Mouse (Mus musculus): ENCODE results near the gene Enho. TPM values are rescaled to one million over a fixed set of nuclear protein-coding genes. Genes with fewer than 3 reads are reported as not detected.

The Enho gene
- polyA plus RNA-seq, 1 experiment from 2014 or later, result 4.7 TPM

DNA sequence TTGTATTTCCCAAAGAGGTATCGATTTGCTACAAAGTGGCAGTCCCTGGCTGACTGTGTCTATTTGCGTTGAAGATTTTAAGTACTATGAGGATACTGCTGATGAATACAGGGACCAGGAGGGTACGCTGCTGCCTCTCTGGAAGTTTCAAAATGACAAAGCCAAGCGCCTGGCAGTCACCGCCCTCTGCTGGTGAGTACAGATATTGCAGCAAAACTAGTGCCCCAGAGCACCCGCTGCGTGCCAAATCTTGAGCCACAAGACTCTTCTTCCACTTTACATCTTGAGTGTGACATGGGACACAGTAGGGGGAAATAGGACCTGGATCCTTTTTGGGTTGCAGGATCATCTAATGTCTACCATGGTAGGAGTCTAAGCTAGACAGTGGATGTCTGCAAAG lies 26.0 kb downstream of the Enho start:
- Histone ChIP-seq H3K4me1 (ENCODE audit: control insufficient read depth, insufficient read depth, low read length) (no peaks in the 10 kb centered on the region), H3K4me3 (ENCODE audit: low read depth, low read length) (no peak overlapping the region), H3K4me2 (no peak overlapping the region), H3K9me3 (replicated peaks; ENCODE audit: control insufficient read depth, low read length) (no peaks in the 10 kb centered on the region), H3K27ac (ENCODE audit: low read depth, low read length) (no peak overlapping the region), H3K36me3 (ENCODE audit: control insufficient read depth, insufficient read depth, low read length) (no peaks in the 10 kb centered on the region), H3K27me3 (ENCODE audit: control insufficient read depth, insufficient read depth, low read length) (peaks cover 4% of the 10 kb centered on the region; the same call in 1 of the 2 replicates), H3K9ac (ENCODE audit: low read depth, low read length) (no peak overlapping the region)
- WGBS (ENCODE audit: insufficient replicate concordance), result 10% methylated on average over 7 of the region's 7 CpGs
- ATAC-seq (replicated peaks; ENCODE audit: insufficient number of reproducible peaks, low FRiP score, low TSS enrichment), result no peak

DNA sequence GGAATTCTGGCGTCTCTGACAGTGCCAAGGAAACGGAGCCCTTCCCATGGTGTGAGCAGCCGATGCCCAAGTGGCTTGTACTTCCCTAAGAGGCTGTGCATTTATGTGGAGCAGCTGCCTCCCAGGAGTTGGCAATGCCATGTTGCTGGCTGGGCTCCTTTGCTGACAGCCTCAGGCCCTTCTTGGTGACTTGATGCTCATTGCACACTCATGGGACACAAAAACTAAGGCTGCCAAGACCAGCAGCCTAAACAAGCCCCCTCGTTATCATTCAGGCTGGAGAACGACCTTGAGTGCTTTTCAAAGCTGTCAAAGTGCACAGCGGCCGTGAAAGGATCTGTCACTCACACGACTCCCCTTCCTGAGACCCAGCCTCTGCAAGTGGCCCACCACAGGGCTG lies 28.0 kb downstream of the Enho start:
- 38% methylated on average over 8 of the region's 8 CpGs for WGBS (ENCODE audit: insufficient replicate concordance)
- no peak overlapping the region for H3K4me3 ChIP-seq (ENCODE audit: low read depth, low read length)
- H3K9me3 ChIP-seq (replicated peaks; ENCODE audit: control insufficient read depth, low read length), result no peaks in the 10 kb centered on the region
- H3K27ac ChIP-seq (ENCODE audit: low read depth, low read length), result no peak overlapping the region
- H3K4me2 ChIP-seq, result no peak overlapping the region
- H3K27me3 ChIP-seq (ENCODE audit: control insufficient read depth, insufficient read depth, low read length), result 0 out of 2 replicates have a peak, but pooled peaks cover 2% of the 10 kb centered on the region
- H3K4me1 ChIP-seq (ENCODE audit: control insufficient read depth, insufficient read depth, low read length), result no peaks in the 10 kb centered on the region
- no peaks in the 10 kb centered on the region for H3K36me3 ChIP-seq (ENCODE audit: control insufficient read depth, insufficient read depth, low read length)
- ATAC-seq (replicated peaks; ENCODE audit: insufficient number of reproducible peaks, low FRiP score, low TSS enrichment), result no peak
- no peak overlapping the region for H3K9ac ChIP-seq (ENCODE audit: low read depth, low read length)

DNA sequence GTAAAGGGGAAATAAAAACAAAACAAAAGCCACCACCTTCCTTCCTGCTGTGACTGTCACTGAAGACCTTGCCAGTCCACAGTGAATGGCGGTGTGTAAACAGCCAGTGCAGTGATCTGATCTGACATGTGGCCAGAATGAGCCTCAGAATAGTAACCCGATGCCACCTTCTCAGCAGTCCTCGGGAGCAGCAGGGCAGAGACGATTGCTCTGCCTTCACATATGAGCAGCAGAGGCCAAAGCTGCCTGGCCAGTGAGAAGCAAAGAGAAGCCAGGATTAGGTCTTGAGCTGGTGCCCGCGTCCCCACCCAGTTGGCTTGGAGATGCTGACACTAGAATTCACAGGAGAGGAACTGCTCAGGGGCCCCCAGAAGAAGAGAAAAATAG lies 29.5 kb downstream of the Enho start:
- H3K9ac ChIP-seq (ENCODE audit: low read depth, low read length), result no peak overlapping the region
- no peaks in the 10 kb centered on the region for H3K36me3 ChIP-seq (ENCODE audit: control insufficient read depth, insufficient read depth, low read length)
- H3K27me3 ChIP-seq (ENCODE audit: control insufficient read depth, insufficient read depth, low read length), result 0 out of 2 replicates have a peak, but pooled peaks cover 4% of the 10 kb centered on the region
- H3K4me2 ChIP-seq, result no peak overlapping the region
- H3K4me1 ChIP-seq (ENCODE audit: control insufficient read depth, insufficient read depth, low read length), result no peaks in the 10 kb centered on the region
- no peak overlapping the region for H3K4me3 ChIP-seq (ENCODE audit: low read depth, low read length)
- 48% methylated on average over 6 of the region's 6 CpGs for WGBS (ENCODE audit: insufficient replicate concordance)
- ATAC-seq (replicated peaks; ENCODE audit: insufficient number of reproducible peaks, low FRiP score, low TSS enrichment), result no peak
- no peaks in the 10 kb centered on the region for H3K9me3 ChIP-seq (replicated peaks; ENCODE audit: control insufficient read depth, low read length)
- H3K27ac ChIP-seq (ENCODE audit: low read depth, low read length), result no peak overlapping the region

DNA sequence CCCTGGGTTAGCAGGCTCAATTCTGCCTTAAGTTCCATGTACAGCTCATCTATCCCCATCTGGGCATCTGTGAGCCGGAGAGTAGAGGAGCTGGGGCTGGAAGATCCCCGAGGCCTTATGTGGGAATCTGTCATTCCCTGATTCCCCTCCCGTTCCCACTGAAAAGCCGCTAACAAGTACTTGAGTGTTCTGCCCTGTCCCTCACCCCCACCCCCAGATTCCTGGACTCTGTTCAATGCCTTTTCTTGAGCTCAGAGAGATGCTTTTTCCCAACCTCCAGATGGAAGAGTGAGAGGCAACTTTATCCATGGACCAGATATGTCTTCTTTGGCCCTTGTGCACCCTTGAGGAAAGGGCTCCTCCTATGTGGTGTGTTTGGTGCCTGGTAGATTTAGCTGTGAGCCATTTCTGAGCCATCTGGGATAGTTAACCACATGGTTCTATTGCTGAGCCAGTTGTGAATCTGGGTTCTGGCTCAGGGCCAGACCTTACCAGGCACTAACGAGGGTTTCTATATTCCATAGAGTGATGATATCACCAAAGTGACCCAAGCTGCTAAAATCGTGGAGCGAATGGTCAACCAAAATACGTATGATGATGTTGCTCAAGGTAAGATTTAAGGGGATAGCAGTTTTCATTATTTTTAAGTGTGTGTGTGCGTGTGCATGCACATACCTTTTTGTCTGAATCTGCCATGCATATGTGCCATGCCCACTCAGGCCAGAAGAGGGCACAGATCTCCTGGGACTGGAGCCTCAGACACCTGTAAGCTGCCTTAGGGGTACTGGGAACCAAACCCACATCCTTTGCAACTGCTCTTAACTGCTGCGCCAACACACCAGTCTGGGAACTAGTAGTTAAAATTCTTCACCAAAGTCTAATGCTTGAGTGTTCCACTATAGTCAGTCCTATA lies 30.2 kb downstream of the Enho start:
- 74% methylated on average over 10 of the region's 10 CpGs for WGBS (ENCODE audit: insufficient replicate concordance)
- Histone ChIP-seq H3K4me1 (ENCODE audit: control insufficient read depth, insufficient read depth, low read length) (no peaks in the 10 kb centered on the region), H3K9ac (ENCODE audit: low read depth, low read length) (no peak overlapping the region), H3K4me3 (ENCODE audit: low read depth, low read length) (no peak overlapping the region), H3K9me3 (replicated peaks; ENCODE audit: control insufficient read depth, low read length) (no peaks in the 10 kb centered on the region), H3K36me3 (ENCODE audit: control insufficient read depth, insufficient read depth, low read length) (no peaks in the 10 kb centered on the region), H3K4me2 (no peak overlapping the region), H3K27ac (ENCODE audit: low read depth, low read length) (no peak overlapping the region), H3K27me3 (ENCODE audit: control insufficient read depth, insufficient read depth, low read length) (0 out of 2 replicates have a peak, but pooled peaks cover 4% of the 10 kb centered on the region)
- ATAC-seq (replicated peaks; ENCODE audit: insufficient number of reproducible peaks, low FRiP score, low TSS enrichment), result no peak

DNA sequence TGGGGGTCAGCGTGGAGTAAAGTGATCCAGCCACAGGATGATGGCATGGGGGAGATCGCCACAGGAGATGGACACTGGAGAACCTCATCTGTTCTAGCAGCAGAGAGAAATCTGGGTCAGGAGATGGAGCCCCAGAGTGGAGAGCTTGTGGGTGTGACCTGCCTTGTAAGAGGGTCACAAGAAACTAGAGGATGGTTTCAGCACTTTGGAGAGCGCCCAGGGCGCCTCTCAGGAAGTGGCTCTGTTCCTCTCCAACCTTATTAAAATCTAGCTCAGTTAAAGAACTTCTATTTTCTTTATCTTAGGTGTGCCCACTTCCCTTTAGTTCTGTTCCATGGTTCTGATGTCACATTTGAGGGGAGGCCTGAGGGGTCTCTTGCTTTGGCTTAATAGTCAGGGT lies 33.3 kb downstream of the Enho start:
- ATAC-seq (replicated peaks; ENCODE audit: insufficient number of reproducible peaks, low FRiP score, low TSS enrichment), result no peak
- H3K4me1 ChIP-seq (ENCODE audit: control insufficient read depth, insufficient read depth, low read length), result no peaks in the 10 kb centered on the region
- WGBS (ENCODE audit: insufficient replicate concordance), result 28% methylated on average over 4 of the region's 4 CpGs
- H3K36me3 ChIP-seq (ENCODE audit: control insufficient read depth, insufficient read depth, low read length), result no peaks in the 10 kb centered on the region
- H3K4me3 ChIP-seq (ENCODE audit: low read depth, low read length), result no peak overlapping the region
- no peak overlapping the region for H3K9ac ChIP-seq (ENCODE audit: low read depth, low read length)
- H3K4me2 ChIP-seq, result no peak overlapping the region
- no peaks in the 10 kb centered on the region for H3K9me3 ChIP-seq (replicated peaks; ENCODE audit: control insufficient read depth, low read length)
- H3K27ac ChIP-seq (ENCODE audit: low read depth, low read length), result no peak overlapping the region
- H3K27me3 ChIP-seq (ENCODE audit: control insufficient read depth, insufficient read depth, low read length), result peaks cover 6% of the 10 kb centered on the region; the same call in 1 of the 2 replicates

DNA sequence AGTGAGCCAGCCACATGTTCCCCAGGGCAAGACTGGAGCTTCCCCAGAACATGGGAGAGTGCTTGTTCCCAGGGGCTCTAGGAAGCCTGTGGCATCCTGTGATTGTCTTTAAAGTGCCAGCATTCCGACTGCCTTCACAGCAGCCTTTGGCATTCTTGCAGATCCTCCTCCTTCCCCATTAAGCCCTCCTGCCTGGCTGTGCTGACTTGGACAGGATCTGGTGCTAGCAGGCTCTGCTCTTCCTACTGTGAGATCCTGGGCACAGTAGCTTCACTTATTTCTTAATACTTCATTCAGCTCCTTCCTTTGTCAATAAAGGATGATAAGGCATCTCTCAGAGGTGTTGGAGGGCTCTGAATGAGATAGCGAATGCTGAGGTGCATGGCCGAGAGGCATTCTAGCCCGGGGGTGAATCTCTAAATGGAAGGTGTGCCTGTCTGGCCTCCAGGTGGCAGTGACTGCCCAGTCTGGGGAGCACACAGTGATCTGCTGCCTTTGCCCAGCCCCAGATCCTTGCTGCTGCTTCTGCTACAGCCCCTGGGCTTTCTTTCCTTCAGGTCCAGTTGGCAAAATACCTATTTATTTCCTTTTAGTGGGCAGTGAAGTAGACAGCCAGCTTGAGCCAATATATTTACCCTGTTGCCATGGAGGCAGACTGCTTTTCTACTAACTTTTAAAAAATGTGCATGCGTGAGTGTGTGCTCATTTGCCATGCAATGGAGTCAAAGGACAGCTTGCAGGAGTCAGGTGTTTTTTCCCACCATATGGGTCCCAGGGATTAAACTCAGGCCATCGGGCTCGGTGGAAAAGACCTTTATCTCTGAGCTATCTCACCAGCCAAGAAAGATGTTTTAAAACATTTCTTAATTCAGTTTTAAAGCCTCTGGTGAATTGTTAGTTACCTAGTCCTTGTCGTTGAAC lies 35.4 kb downstream of the Enho start:
- Histone ChIP-seq H3K27ac (ENCODE audit: low read depth, low read length) (no peak overlapping the region), H3K9ac (ENCODE audit: low read depth, low read length) (no peak overlapping the region), H3K4me3 (ENCODE audit: low read depth, low read length) (no peak overlapping the region), H3K4me1 (ENCODE audit: control insufficient read depth, insufficient read depth, low read length) (no peaks in the 10 kb centered on the region), H3K4me2 (no peak overlapping the region), H3K36me3 (ENCODE audit: control insufficient read depth, insufficient read depth, low read length) (no peaks in the 10 kb centered on the region), H3K9me3 (replicated peaks; ENCODE audit: control insufficient read depth, low read length) (no peaks in the 10 kb centered on the region), H3K27me3 (ENCODE audit: control insufficient read depth, insufficient read depth, low read length) (peaks cover 6% of the 10 kb centered on the region; the same call in 1 of the 2 replicates)
- WGBS (ENCODE audit: insufficient replicate concordance), result 48% methylated on average over 8 of the region's 8 CpGs
- no peak for ATAC-seq (replicated peaks; ENCODE audit: insufficient number of reproducible peaks, low FRiP score, low TSS enrichment)

DNA sequence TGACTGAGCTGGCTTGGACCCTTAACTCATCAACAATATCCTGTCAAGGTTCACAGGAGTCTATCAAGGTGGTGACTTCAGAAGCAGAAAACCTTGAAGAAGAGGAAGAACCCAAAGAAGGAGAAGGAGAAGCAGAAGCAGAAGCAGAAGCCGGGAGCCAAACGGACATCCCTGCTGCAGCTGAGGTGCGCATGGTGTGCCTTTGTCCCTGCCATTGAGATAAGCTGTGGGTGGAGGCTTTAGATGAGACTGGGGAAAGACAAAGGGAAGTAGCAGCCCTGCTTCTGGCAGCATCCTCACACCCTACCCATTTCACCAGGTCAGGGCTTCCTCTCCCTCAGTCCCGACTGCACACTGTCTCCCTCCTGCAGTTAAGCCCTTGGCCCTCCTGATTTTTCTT lies 37.3 kb downstream of the Enho start:
- no peak overlapping the region for H3K9ac ChIP-seq (ENCODE audit: low read depth, low read length)

More for the DNA sequence above, 37.3 kb downstream of the Enho start:
- Histone ChIP-seq H3K4me1 (ENCODE audit: control insufficient read depth, insufficient read depth, low read length) (no peaks in the 10 kb centered on the region), H3K36me3 (ENCODE audit: control insufficient read depth, insufficient read depth, low read length) (no peaks in the 10 kb centered on the region), H3K9me3 (replicated peaks; ENCODE audit: control insufficient read depth, low read length) (no peaks in the 10 kb centered on the region), H3K4me2 (no peak overlapping the region), H3K27ac (ENCODE audit: low read depth, low read length) (no peak overlapping the region), H3K27me3 (ENCODE audit: control insufficient read depth, insufficient read depth, low read length) (peaks cover 6% of the 10 kb centered on the region; the same call in 1 of the 2 replicates), H3K4me3 (ENCODE audit: low read depth, low read length) (no peak overlapping the region)
- no peak for ATAC-seq (replicated peaks; ENCODE audit: insufficient number of reproducible peaks, low FRiP score, low TSS enrichment)
- WGBS (ENCODE audit: insufficient replicate concordance), result 50% methylated on average over 4 of the region's 4 CpGs
